ENCODE assay signal across 8 mouse cellular contexts in the genomic region with DNA sequence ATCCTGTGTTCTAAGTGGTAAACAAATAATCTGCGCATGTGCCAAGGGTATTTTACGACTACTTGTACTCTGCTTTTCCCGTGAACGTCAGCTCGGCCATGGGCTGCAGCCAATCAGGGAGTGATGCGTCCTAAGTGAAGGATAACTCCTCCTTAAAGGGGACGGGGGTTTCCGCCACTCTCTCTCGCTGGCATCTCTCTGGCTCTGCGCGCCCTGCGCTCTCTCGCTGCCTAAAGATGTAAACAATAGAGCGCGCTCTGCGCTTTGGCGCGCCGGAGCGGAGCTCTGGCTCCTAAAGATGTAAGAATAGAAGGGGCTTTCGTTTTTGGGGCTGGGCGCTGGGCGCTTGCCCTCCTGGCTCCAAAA.
DNase-seq lines count a peak whose midpoint lies in the region; ATAC-seq and TF ChIP-seq lines count a peak whose summit lies in the region.
"Not testable (repeated sequence)": the region's sequence is repeated elsewhere in the genome, so short reads cannot be mapped to it uniquely, and the experiment has no call there.

No protein-coding gene starts in this region.

- peak overlapping the region; percentile 91 for H3K27ac ChIP-seq in forebrain, embryonic 15.5 days (replicated peaks)
- H3K27ac ChIP-seq in heart, postnatal 0 days (ENCODE audit: low read depth), result peak overlapping the region; percentile 72
- peak overlapping the region; percentile 72 for H3K27ac ChIP-seq in kidney, embryonic 15.5 days
- H3K27ac ChIP-seq in limb, embryonic 11.5 days (replicated peaks; ENCODE audit: low read depth, low read length), result not testable (repeated sequence)
- peak overlapping the region; percentile 88 for H3K27ac ChIP-seq in midbrain, embryonic 10.5 days (replicated peaks)
- 0 out of 2 replicates have a peak overlapping the region, but pooled peaks have one; percentile 16 for H3K27ac ChIP-seq in small intestine, adult 2 months (ENCODE audit: insufficient read depth, low read depth, low read length)

- TF ChIP-seq CTCF in heart, postnatal 0 days (IDR thresholded peaks at IDR 0.05; ENCODE audit: low read depth); small intestine, adult 2 months (IDR thresholded peaks at IDR 0.05; ENCODE audit: extremely low read depth, insufficient read length, insufficient replicate concordance, low read depth, low read length): not testable (repeated sequence)

- peak; percentile 65 to 66 for DNase-seq in B cell, adult 2 months
- DNase-seq in cerebellum, adult 11 months, result peak; percentile 26
- not testable (repeated sequence) for DNase-seq in heart, postnatal 0 days (ENCODE audit: low spot score); limb, embryonic 11.5 days (ENCODE audit: low spot score)
- peak; percentile 31 for DNase-seq in midbrain, embryonic 10.5 days (ENCODE audit: low spot score)

- H3K9me3 ChIP-seq in forebrain, embryonic 15.5 days; heart, postnatal 0 days (replicated peaks; ENCODE audit: control insufficient read depth, low read length); kidney, embryonic 15.5 days (replicated peaks); limb, embryonic 11.5 days (ENCODE audit: control insufficient read depth, low read length); midbrain, embryonic 10.5 days (replicated peaks): not testable (repeated sequence)

- not testable (repeated sequence) for TF ChIP-seq EP300 in heart, postnatal 0 days (IDR thresholded peaks at IDR 0.05; ENCODE audit: low read depth)

- peak overlapping the region; percentile 50 for H3K4me3 ChIP-seq in forebrain, embryonic 15.5 days
- peak overlapping the region; percentile 50 for H3K4me3 ChIP-seq in heart, postnatal 0 days (ENCODE audit: low read depth, low read length)
- H3K4me3 ChIP-seq in kidney, embryonic 15.5 days (replicated peaks), result peak overlapping the region; percentile 50
- peak overlapping the region; percentile 39 for H3K4me3 ChIP-seq in limb, embryonic 11.5 days (ENCODE audit: low read depth, low read length)
- H3K4me3 ChIP-seq in midbrain, embryonic 10.5 days, result peak overlapping the region; percentile 57
- H3K4me3 ChIP-seq in small intestine, adult 2 months (ENCODE audit: low read depth, low read length), result peak overlapping the region; percentile 61

- ATAC-seq in forebrain, embryonic 15.5 days (replicated peaks), result peak; percentile 87
- ATAC-seq in heart, postnatal 0 days (ENCODE audit: insufficient read depth, low read depth), result 0 out of 2 replicates have a peak, but pooled peaks have one; percentile 33
- ATAC-seq in kidney, embryonic 15.5 days (replicated peaks; ENCODE audit: low FRiP score), result peak; percentile 72
- ATAC-seq in limb, embryonic 11.5 days (ENCODE audit: insufficient number of reproducible peaks, low FRiP score, low TSS enrichment, low read depth), result not testable (repeated sequence)

- not testable (repeated sequence) for H3K27me3 ChIP-seq in forebrain, embryonic 15.5 days; heart, postnatal 0 days (ENCODE audit: control insufficient read depth, insufficient read depth, low read length); kidney, embryonic 15.5 days; limb, embryonic 11.5 days (ENCODE audit: control insufficient read depth, insufficient read depth, low read length); midbrain, embryonic 10.5 days (ENCODE audit: low read depth, poor library complexity, severe bottlenecking); small intestine, adult 2 months (ENCODE audit: control insufficient read depth, insufficient read depth, low read length)

- TF ChIP-seq POLR2A in small intestine, adult 2 months (IDR thresholded peaks at IDR 0.05; ENCODE audit: low read depth, low read length), result not testable (repeated sequence)

- peak overlapping the region; percentile 62 for H3K9ac ChIP-seq in forebrain, embryonic 15.5 days (replicated peaks)
- peak overlapping the region; percentile 58 for H3K9ac ChIP-seq in heart, postnatal 0 days (replicated peaks; ENCODE audit: low read depth, low read length)
- peak overlapping the region; percentile 47 for H3K9ac ChIP-seq in kidney, embryonic 15.5 days
- peak overlapping the region; percentile 46 for H3K9ac ChIP-seq in limb, embryonic 11.5 days (ENCODE audit: low read length)

- WGBS in forebrain, embryonic 15.5 days, result 18% methylated on average over 23 of the region's 23 CpGs
- 25% methylated on average over 20 of the region's 23 CpGs for WGBS in heart, postnatal 0 days
- 17% methylated on average over 23 of the region's 23 CpGs for WGBS in kidney, embryonic 15.5 days
- 15% methylated on average over 19 of the region's 23 CpGs for WGBS in limb, embryonic 11.5 days
- 27% methylated on average over 23 of the region's 23 CpGs for WGBS in midbrain, embryonic 10.5 days
- WGBS in small intestine, adult 2 months, result 14% methylated on average over 23 of the region's 23 CpGs

- peak overlapping the region; percentile 62 for H3K4me2 ChIP-seq in forebrain, embryonic 15.5 days (replicated peaks)
- peak overlapping the region; percentile 60 for H3K4me2 ChIP-seq in heart, postnatal 0 days (ENCODE audit: low read depth, low read length)
- H3K4me2 ChIP-seq in kidney, embryonic 15.5 days, result peak overlapping the region; percentile 71
- H3K4me2 ChIP-seq in limb, embryonic 11.5 days (ENCODE audit: low read depth, severe bottlenecking), result peak overlapping the region; percentile 41; the same call in 1 of the 2 replicates

- not testable (repeated sequence) for H3K36me3 ChIP-seq in forebrain, embryonic 15.5 days; heart, postnatal 0 days (replicated peaks; ENCODE audit: control insufficient read depth, insufficient read depth, low read length); kidney, embryonic 15.5 days; limb, embryonic 11.5 days (ENCODE audit: control insufficient read depth, insufficient read depth, low read length); midbrain, embryonic 10.5 days; small intestine, adult 2 months (ENCODE audit: control insufficient read depth, insufficient read depth, low read length)

- not testable (repeated sequence) for H3K4me1 ChIP-seq in forebrain, embryonic 15.5 days; heart, postnatal 0 days (ENCODE audit: control insufficient read depth, insufficient read depth); kidney, embryonic 15.5 days; limb, embryonic 11.5 days (ENCODE audit: control insufficient read depth, insufficient read depth, low read length); midbrain, embryonic 10.5 days; small intestine, adult 2 months (ENCODE audit: control insufficient read depth, insufficient read depth, insufficient read length, low read length)
